Mouse (Mus musculus) CH12.LX (cell line): ENCODE results near the gene Elob. TPM values are rescaled to one million over a fixed set of nuclear protein-coding genes. Genes with fewer than 3 reads are reported as not detected.

Experiments
- DNase-seq: peaks from one replicate; pipeline ENCODE4 v3.0.0-alpha.2; 2013; ENCODE audit errors: extremely low read depth
- H3K27ac ChIP-seq: 2 replicates; pipeline ENCODE4 v1.5.1; 2012; ENCODE audit warnings: low read depth, mild to moderate bottlenecking, control low read depth, moderate library complexity; ENCODE audit not compliant: insufficient read depth
- H3K27me3 ChIP-seq: replicated peaks from 2 replicates; pipeline ENCODE3; 2012; ENCODE audit warnings: inconsistent platforms
- H3K36me3 ChIP-seq, 2 experiments: replicated peaks in 1 of 2; 2 replicates each; pipeline versions ENCODE3 to v1.6.1; 2012; ENCODE audit warnings: inconsistent platforms in 1 of 2, low read length in 1 of 2, mild to moderate bottlenecking in 1 of 2, mixed read lengths in 1 of 2, moderate library complexity in 1 of 2; ENCODE audit not compliant: control insufficient read depth in 1 of 2, insufficient read depth in 1 of 2
- H3K4me1 ChIP-seq, 2 experiments: 2 replicates each; pipeline ENCODE4 v1.6.1; 2012; ENCODE audit warnings: inconsistent platforms in 1 of 2, moderate library complexity in 1 of 2; ENCODE audit not compliant: insufficient read depth in 2 of 2, control insufficient read depth in 1 of 2
- H3K4me2 ChIP-seq: 2 replicates; pipeline ENCODE4 v1.6.1; 2012; ENCODE audit warnings: low read depth, mild to moderate bottlenecking, control low read depth; ENCODE audit not compliant: poor library complexity, insufficient read depth, severe bottlenecking
- H3K4me3 ChIP-seq, 3 experiments: fragments of 150-350 bp in 1 of 3; sonication (generic) in 1 of 3; replicated peaks in 1 of 3; 2 replicates each; pipeline versions ENCODE3 to v1.5.1; 2011 to 2012; ENCODE audit warnings: low read depth in 2 of 3, low read length in 2 of 3, mild to moderate bottlenecking in 2 of 3, moderate library complexity in 2 of 3, control low read depth in 1 of 3, improper control_type of control experiment in 1 of 3, inconsistent platforms in 1 of 3, mixed read lengths in 1 of 3; ENCODE audit not compliant: poor library complexity in 1 of 3
- H3K79me2 ChIP-seq: replicated peaks from 2 replicates; pipeline ENCODE4 v1.6.1; 2012; ENCODE audit warnings: mild to moderate bottlenecking, moderate library complexity; ENCODE audit not compliant: control insufficient read depth, poor library complexity, insufficient read depth, severe bottlenecking; ENCODE audit errors: extremely low read depth
- H3K9ac ChIP-seq: 2 replicates; pipeline ENCODE4 v1.6.1; 2012; ENCODE audit warnings: low read depth, mild to moderate bottlenecking, control low read depth, moderate library complexity; ENCODE audit not compliant: insufficient read depth
- H3K9me3 ChIP-seq: replicated peaks from 2 replicates; pipeline ENCODE3; 2012; ENCODE audit warnings: low read length, inconsistent platforms, mixed read lengths
- BHLHE40 ChIP-seq: IDR thresholded peaks from 2 replicates; pipeline ENCODE4 v1.6.1; 2011; ENCODE audit warnings: mild to moderate bottlenecking, low read depth, low read length, improper control_type of control experiment
- CHD1 ChIP-seq: IDR thresholded peaks from 2 replicates; pipeline ENCODE4 v1.6.1; 2012; ENCODE audit warnings: low read depth, low read length, improper control_type of control experiment, inconsistent platforms
- CHD2 ChIP-seq: IDR thresholded peaks from 2 replicates; pipeline ENCODE4 v1.6.1; 2011; ENCODE audit warnings: low read length, improper control_type of control experiment
- ELF1 ChIP-seq: IDR thresholded peaks from 2 replicates; pipeline ENCODE4 v1.6.1; 2014; ENCODE audit warnings: low read depth, mild to moderate bottlenecking, inconsistent platforms, low read length, improper control_type of control experiment
- GABPA ChIP-seq: IDR thresholded peaks from 2 replicates; pipeline ENCODE4 v1.6.1; 2012; ENCODE audit warnings: low read depth, low read length, improper control_type of control experiment, inconsistent platforms; ENCODE audit not compliant: insufficient replicate concordance
- HCFC1 ChIP-seq: IDR thresholded peaks from 2 replicates; pipeline ENCODE4 v1.6.1; 2012; ENCODE audit warnings: low read depth, mild to moderate bottlenecking, inconsistent platforms, low read length, improper control_type of control experiment
- IRF4 ChIP-seq: IDR thresholded peaks from 2 replicates; pipeline ENCODE4 v1.6.1; 2014; ENCODE audit warnings: low read depth, mild to moderate bottlenecking, inconsistent platforms, low read length, improper control_type of control experiment
- JUN ChIP-seq: IDR thresholded peaks from 2 replicates; pipeline ENCODE4 v1.6.1; 2011; ENCODE audit warnings: low read depth, mild to moderate bottlenecking, low read length, improper control_type of control experiment, moderate library complexity; ENCODE audit not compliant: insufficient read depth
- KAT2A ChIP-seq: IDR thresholded peaks from 2 replicates; pipeline ENCODE4 v1.6.1; 2012; ENCODE audit warnings: low read length, improper control_type of control experiment, inconsistent platforms; ENCODE audit not compliant: insufficient replicate concordance
- MAX ChIP-seq: IDR thresholded peaks from 2 replicates; pipeline ENCODE4 v1.6.1; 2011; ENCODE audit warnings: low read length, improper control_type of control experiment
- MEF2A ChIP-seq: IDR thresholded peaks from 2 replicates; pipeline ENCODE4 v1.6.1; 2014; ENCODE audit warnings: low read depth, mild to moderate bottlenecking, inconsistent platforms, low read length, improper control_type of control experiment, borderline replicate concordance
- MXI1 ChIP-seq: IDR thresholded peaks from 2 replicates; pipeline ENCODE4 v1.6.1; 2011; ENCODE audit warnings: mild to moderate bottlenecking, low read depth, low read length, improper control_type of control experiment
- MYC ChIP-seq: IDR thresholded peaks from 2 replicates; pipeline ENCODE4 v1.6.1; 2011; ENCODE audit warnings: low read depth, mild to moderate bottlenecking, improper control_type of control experiment, low read length
- NELFE ChIP-seq: IDR thresholded peaks from 2 replicates; pipeline ENCODE4 v1.6.1; 2011; ENCODE audit warnings: low read depth, low read length, improper control_type of control experiment
- NRF1 ChIP-seq: IDR thresholded peaks from 2 replicates; pipeline ENCODE4 v1.6.1; 2014; ENCODE audit warnings: low read depth, mild to moderate bottlenecking, inconsistent platforms, low read length, improper control_type of control experiment, moderate library complexity
- PAX5 ChIP-seq: IDR thresholded peaks from 2 replicates; pipeline ENCODE4 v1.6.1; 2012; ENCODE audit warnings: low read length, inconsistent platforms, mixed read lengths
- POLR2A ChIP-seq: IDR thresholded peaks from 2 replicates; pipeline ENCODE4 v1.6.1; 2011; ENCODE audit warnings: low read depth, mild to moderate bottlenecking, improper control_type of control experiment, low read length
- POLR2AphosphoS2 ChIP-seq: IDR thresholded peaks from 2 replicates; pipeline ENCODE4 v1.6.1; 2011; ENCODE audit warnings: low read depth, low read length, improper control_type of control experiment
- SIN3A ChIP-seq: IDR thresholded peaks from 2 replicates; pipeline ENCODE4 v1.6.1; 2012; ENCODE audit warnings: low read length, improper control_type of control experiment, inconsistent platforms
- SMC3 ChIP-seq: IDR thresholded peaks from 2 replicates; pipeline ENCODE4 v1.6.1; 2011; ENCODE audit warnings: low read depth, low read length, improper control_type of control experiment
- TCF12 ChIP-seq: IDR thresholded peaks from 2 replicates; pipeline ENCODE4 v1.6.1; 2014; ENCODE audit warnings: low read depth, mild to moderate bottlenecking, inconsistent platforms, low read length, improper control_type of control experiment
- UBTF ChIP-seq: IDR thresholded peaks from 2 replicates; pipeline ENCODE4 v1.6.1; 2012; ENCODE audit warnings: low read depth, mild to moderate bottlenecking, inconsistent platforms, low read length, improper control_type of control experiment, moderate library complexity
- USF1 ChIP-seq: IDR thresholded peaks from 2 replicates; pipeline ENCODE4 v1.6.1; 2014; ENCODE audit warnings: low read depth, mild to moderate bottlenecking, inconsistent platforms, low read length, improper control_type of control experiment
- USF2 ChIP-seq: conservative IDR thresholded peaks from 2 replicates; pipeline ENCODE4 v1.6.1; 2011; ENCODE audit warnings: low read depth, low read length, improper control_type of control experiment
- ZC3H11A ChIP-seq: IDR thresholded peaks from 2 replicates; pipeline ENCODE4 v1.6.1; 2012; ENCODE audit warnings: low read depth, mild to moderate bottlenecking, inconsistent platforms, low read length, improper control_type of control experiment
- ZKSCAN1 ChIP-seq: IDR thresholded peaks from 2 replicates; pipeline ENCODE4 v1.6.1; 2012; ENCODE audit warnings: low read depth, inconsistent platforms, low read length, improper control_type of control experiment, borderline replicate concordance
- ZMIZ1 ChIP-seq: IDR thresholded peaks from 2 replicates; pipeline ENCODE4 v1.6.1; 2012; ENCODE audit warnings: low read depth, mild to moderate bottlenecking, inconsistent platforms, low read length, improper control_type of control experiment
- ZNF384 ChIP-seq: IDR thresholded peaks from 2 replicates; pipeline ENCODE4 v1.6.1; 2012; ENCODE audit warnings: low read depth, low read length, improper control_type of control experiment, inconsistent platforms
- dilution Hi-C: fragments of 300-500 bp; cut with MboI; formaldehyde crosslinking; loops from 2 replicates; pipeline ENCODE4 v1.14.3; 2020; ENCODE audit warnings: low sequenced_read_pairs; ENCODE audit not compliant: extremely low pct_unique_long_range_greater_than_20kb, extremely low pct_ligation_motif_present
- in situ Hi-C: fragments of 300-500 bp; cut with MboI; formaldehyde crosslinking; loops from 3 replicates; pipeline ENCODE4 v1.14.3; 2019; ENCODE audit warnings: low sequenced_read_pairs, low pct_ligation_motif_present, low pct_unique_long_range_greater_than_20kb, mixed read lengths
- polyA plus RNA-seq: library from polyadenylated mRNA; unstranded; fragments of >175 nt; gene quantifications from 2 replicates; pipeline ENCODE4 v1.2.1, GENCODE M21; 2012; ENCODE audit warnings: low read depth; ENCODE audit not compliant: insufficient read length
- total RNA-seq, 2 experiments: library from RNA; depleted of rRNA; stranded (reverse); fragments of 300-350 nt in 1 of 2; fragments of >200 nt in 1 of 2; gene quantifications; 2 replicates each; pipeline ENCODE4 v1.2.3; 2012 to 2014

The Elob gene
- total and polyA plus RNA-seq, 3 experiments = 306 to 534 (median 386) TPM

- Histone ChIP-seq H3K4me3 (peak overlapping the region in 2 of 3 experiments; percentile 14 to 23), H3K9me3 (no peaks in the 10 kb centered on the region)
- DNase-seq = no peak
- no peak; the same call in 1 of the 2 replicates for TF ChIP-seq CHD1
- no peak for TF ChIP-seq ZMIZ1
- TF ChIP-seq KAT2A = no peak
- no peak for TF ChIP-seq MAX
- TF ChIP-seq POLR2A = peak; percentile 48
- TF ChIP-seq ZNF384 = no peak
- TF ChIP-seq ZKSCAN1 = no peak
- TF ChIP-seq MEF2A = no peak; the same call in 1 of the 2 replicates
- no peak for TF ChIP-seq PAX5
- no peak for TF ChIP-seq JUN
- no peak for TF ChIP-seq ZC3H11A
- no peak for TF ChIP-seq IRF4
- no peak for TF ChIP-seq ELF1
- TF ChIP-seq MXI1 = no peak
- TF ChIP-seq NRF1 = peak; percentile 49; the same call in 1 of the 2 replicates
- no peak for TF ChIP-seq TCF12
- no peak for TF ChIP-seq USF1
- no peak for TF ChIP-seq UBTF
- no peak for TF ChIP-seq SMC3
- no peak for TF ChIP-seq CHD2
- no peak for TF ChIP-seq MYC
- 0 out of 2 replicates have a peak, but pooled peaks have one; percentile 13 for TF ChIP-seq SIN3A
- TF ChIP-seq, all 38 proteins: peak for 3
- peaks cover 0 to 3% of the 10 kb centered on the region in 2 experiments for H3K36me3 ChIP-seq
- dilution Hi-C loops (no loop called here), in situ Hi-C loops (no loop called here)
- H3K9ac ChIP-seq = peak overlapping the region; percentile 34
- peak overlapping the region; percentile 94 for H3K27ac ChIP-seq
- no peaks in the 10 kb centered on the region for H3K27me3 ChIP-seq
- H3K4me1 ChIP-seq = peaks cover 0 to 14% of the 10 kb centered on the region in 2 experiments; a peak in 2 of 4 replicates
- peak overlapping the region; percentile 85 for H3K4me2 ChIP-seq
- H3K79me2 ChIP-seq = peaks cover 32% of the 10 kb centered on the region
Measured at GRCm38 (mm10) chr17:23801627-23802026, 27.3 kb downstream of the Elob start.

GRCm38 (mm10) chr17:23797316-23797715 is 31.6 kb downstream of the Elob start:
- dilution Hi-C loops = no loop called here
- no peak for TF ChIP-seq GABPA
- no peak for TF ChIP-seq USF2
- TF ChIP-seq NELFE = no peak
- TF ChIP-seq MAX = no peak
- TF ChIP-seq JUN = no peak
- no peak for TF ChIP-seq KAT2A
- no peak for TF ChIP-seq BHLHE40
- TF ChIP-seq HCFC1 = no peak
- no peak for TF ChIP-seq POLR2AphosphoS2
- TF ChIP-seq, all 38 proteins: peak for 0
- Histone ChIP-seq H3K4me1 (peaks cover 0 to 14% of the 10 kb centered on the region in 2 experiments; a peak in 2 of 4 replicates), H3K9me3 (no peaks in the 10 kb centered on the region), H3K36me3 (no peaks in the 10 kb centered on the region), H3K4me2 (no peak overlapping the region), H3K27me3 (no peaks in the 10 kb centered on the region), H3K4me3 (no peak overlapping the region), H3K27ac (no peak overlapping the region), H3K9ac (no peak overlapping the region), H3K79me2 (no peaks in the 10 kb centered on the region; the same call in 1 of the 2 replicates)
- in situ Hi-C loops = no loop called here
- no peak for DNase-seq
